Mouse (Mus musculus) heart, embryonic 13.5 days (tissue): ENCODE results near the gene Gnai1. TPM values are rescaled to one million over a fixed set of nuclear protein-coding genes. Genes with fewer than 3 reads are reported as not detected.
"Not testable (repeated sequence)": the region's sequence is repeated elsewhere in the genome, so short reads cannot be mapped to it uniquely, and the experiment has no call there.

Experiments used
- ATAC-seq: fragments of 200-750 bp; cut with Nextera tagmentation; 2 replicates; pipeline ENCODE4 v1.8.0; 2017; ENCODE audit warnings: moderate TSS enrichment; ENCODE audit not compliant: insufficient number of reproducible peaks, low FRiP score, low TSS enrichment; ENCODE audit errors: extremely low read depth
- H3K27ac ChIP-seq: fragments of 300-500 bp; sonication (generic); replicated peaks from 2 replicates; pipeline ENCODE4 v1.5.1; 2015; ENCODE audit warnings: moderate library complexity, mild to moderate bottlenecking, inconsistent platforms
- H3K27me3 ChIP-seq: fragments of 300-500 bp; sonication (generic); replicated peaks from 2 replicates; pipeline ENCODE4 v1.6.1; 2015; ENCODE audit warnings: mild to moderate bottlenecking, inconsistent platforms
- H3K36me3 ChIP-seq: fragments of 300-500 bp; sonication (generic); 2 replicates; pipeline ENCODE4 v1.6.1; 2015; ENCODE audit warnings: mild to moderate bottlenecking, inconsistent platforms
- H3K4me1 ChIP-seq: fragments of 300-500 bp; sonication (generic); 2 replicates; pipeline ENCODE4 v1.6.1; 2015; ENCODE audit warnings: inconsistent platforms
- H3K4me2 ChIP-seq: fragments of 300-500 bp; sonication (generic); 2 replicates; pipeline ENCODE4 v1.6.1; 2015; ENCODE audit warnings: inconsistent platforms, mild to moderate bottlenecking, moderate library complexity
- H3K4me3 ChIP-seq: fragments of 300-500 bp; sonication (generic); 2 replicates; pipeline ENCODE4 v1.5.1; 2015; ENCODE audit warnings: moderate library complexity, mild to moderate bottlenecking, inconsistent platforms
- H3K9ac ChIP-seq: fragments of 300-500 bp; sonication (generic); 2 replicates; pipeline ENCODE4 v1.6.1; 2015; ENCODE audit warnings: inconsistent platforms, mild to moderate bottlenecking, moderate library complexity
- H3K9me3 ChIP-seq: fragments of 300-500 bp; sonication (generic); 2 replicates; pipeline ENCODE4 v1.6.1; 2016; ENCODE audit warnings: inconsistent platforms
- WGBS: fragments of 180-500 bp; shearing (Covaris S2); methylation state at CpG from one replicate; pipeline ENCODE4 v1.1.7; 2015; ENCODE audit warnings: mixed read lengths; 5-methylcytosine and 5-hydroxymethylcytosine counted together
- polyA plus RNA-seq: library from polyadenylated mRNA; unstranded; fragments of >200 nt; fragmentation: Nextera tagmentation; extraction: Ambion mirVana; gene quantifications from 2 replicates; pipeline ENCODE4 v1.2.1, GENCODE M21; 2015

The Gnai1 gene
- polyA plus RNA-seq = 22.0 and 25.8 TPM in 2 replicates

- peak within 1 kb of the TSS; percentile 78 for H3K27ac ChIP-seq
- no peaks in the 10 kb centered on the region for H3K36me3 ChIP-seq
- peak within 1 kb of the TSS; percentile 88 for H3K4me3 ChIP-seq
- peak within 1 kb of the TSS; percentile 93 for H3K9ac ChIP-seq
- no peaks in the 10 kb centered on the region for H3K9me3 ChIP-seq
- under 1% methylated on average over 63 of the region's 76 CpGs for WGBS
- H3K27me3 ChIP-seq = no peaks in the 10 kb centered on the region
- H3K4me1 ChIP-seq = peaks cover 23% of the 10 kb centered on the region
- ATAC-seq = peak; percentile 83
- peak within 1 kb of the TSS; percentile 92 for H3K4me2 ChIP-seq
These were observed at the start of gene Gnai1 for GRCm38 (mm10) chr5:18360281-18360819. Gnai1 (minus strand) TSS chr5:18360355.

GRCm38 (mm10) chr5:18367864-18368263 is 7.7 kb upstream of the Gnai1 start:
- 7% methylated on average over 2 of the region's 2 CpGs for WGBS
- Histone ChIP-seq H3K4me2 (no peak overlapping the region), H3K27ac (no peak overlapping the region), H3K36me3 (no peaks in the 10 kb centered on the region), H3K9ac (no peak overlapping the region), H3K27me3 (no peaks in the 10 kb centered on the region), H3K4me1 (no peaks in the 10 kb centered on the region), H3K4me3 (no peak overlapping the region), H3K9me3 (no peaks in the 10 kb centered on the region)
- no peak for ATAC-seq

GRCm38 (mm10) chr5:18365460-18365859 is 5.3 kb upstream of the Gnai1 start:
- no peaks in the 10 kb centered on the region for H3K27me3 ChIP-seq
- WGBS = 84% methylated on average over 3 of the region's 3 CpGs
- ATAC-seq = no peak
- H3K9ac ChIP-seq = no peak overlapping the region
- H3K4me1 ChIP-seq = peaks cover 5% of the 10 kb centered on the region; the same call in 1 of the 2 replicates
- no peak overlapping the region for H3K4me2 ChIP-seq
- H3K27ac ChIP-seq = no peak overlapping the region
- no peak overlapping the region for H3K4me3 ChIP-seq
- H3K9me3 ChIP-seq = no peaks in the 10 kb centered on the region
- H3K36me3 ChIP-seq = no peaks in the 10 kb centered on the region

- Histone ChIP-seq H3K27ac (no peak overlapping the region), H3K4me2 (peak overlapping the region; percentile 92), H3K4me1 (peaks cover 23% of the 10 kb centered on the region), H3K9me3 (no peaks in the 10 kb centered on the region), H3K4me3 (peak overlapping the region; percentile 88), H3K9ac (peak overlapping the region; percentile 93), H3K27me3 (no peaks in the 10 kb centered on the region), H3K36me3 (no peaks in the 10 kb centered on the region)
- 34% methylated on average over 6 of the region's 6 CpGs for WGBS
- ATAC-seq = no peak
These were observed 801 bp upstream of the Gnai1 start for GRCm38 (mm10) chr5:18360956-18361355.

GRCm38 (mm10) chr5:18359376-18360280 is 527 bp downstream of the Gnai1 start:
- H3K36me3 ChIP-seq = no peaks in the 10 kb centered on the region
- peak overlapping the region; percentile 93 for H3K9ac ChIP-seq
- H3K4me2 ChIP-seq = peak overlapping the region; percentile 92
- no peaks in the 10 kb centered on the region for H3K27me3 ChIP-seq
- no peaks in the 10 kb centered on the region for H3K9me3 ChIP-seq
- H3K4me1 ChIP-seq = peaks cover 23% of the 10 kb centered on the region
- 1% methylated on average over 75 of the region's 76 CpGs for whole genome bisulfite sequencing
- H3K4me3 ChIP-seq = peak overlapping the region; percentile 88
- ATAC-seq = peak; percentile 68
- peak overlapping the region; percentile 78 for H3K27ac ChIP-seq

- Histone ChIP-seq H3K4me1 (peaks cover 23% of the 10 kb centered on the region), H3K36me3 (no peaks in the 10 kb centered on the region), H3K9me3 (no peaks in the 10 kb centered on the region), H3K27ac (no peak overlapping the region), H3K4me3 (peak overlapping the region; percentile 88), H3K9ac (peak overlapping the region; percentile 93), H3K4me2 (peak overlapping the region; percentile 92), H3K27me3 (no peaks in the 10 kb centered on the region)
- WGBS = 29% methylated on average over 6 of the region's 6 CpGs
- no peak for ATAC-seq
These were observed 1.4 kb downstream of the Gnai1 start for GRCm38 (mm10) chr5:18358778-18359177.

- Histone ChIP-seq H3K4me3 (peak overlapping the region; percentile 88; the same call in 1 of the 2 replicates), H3K4me2 (peak overlapping the region; percentile 92), H3K27ac (no peak overlapping the region), H3K9me3 (no peaks in the 10 kb centered on the region), H3K36me3 (no peaks in the 10 kb centered on the region), H3K9ac (no peak overlapping the region), H3K27me3 (no peaks in the 10 kb centered on the region), H3K4me1 (peaks cover 23% of the 10 kb centered on the region)
- 12% methylated on average over 3 of the region's 3 CpGs for WGBS
- no peak for ATAC-seq
These were observed 2.0 kb downstream of the Gnai1 start for GRCm38 (mm10) chr5:18358191-18358590.

- no peaks in the 10 kb centered on the region for H3K27me3 ChIP-seq
- H3K4me3 ChIP-seq = no peak overlapping the region
- H3K36me3 ChIP-seq = no peaks in the 10 kb centered on the region
- H3K9me3 ChIP-seq = peaks cover 7% of the 10 kb centered on the region; the same call in 1 of the 2 replicates
- no peak for ATAC-seq
- 82% methylated on average over 3 of the region's 3 CpGs for WGBS
- H3K4me2 ChIP-seq = no peak overlapping the region
- no peak overlapping the region for H3K27ac ChIP-seq
- H3K4me1 ChIP-seq = peaks cover 8% of the 10 kb centered on the region
- H3K9ac ChIP-seq = no peak overlapping the region
These were observed 12.9 kb downstream of the Gnai1 start for GRCm38 (mm10) chr5:18347297-18347696.

GRCm38 (mm10) chr5:18343455-18344142 is 16.6 kb downstream of the Gnai1 start:
- 70% methylated on average over 4 of the region's 4 CpGs for WGBS
- H3K27ac ChIP-seq = no peak overlapping the region
- no peak overlapping the region for H3K4me2 ChIP-seq
- H3K36me3 ChIP-seq = no peaks in the 10 kb centered on the region
- ATAC-seq = no peak
- H3K9ac ChIP-seq = no peak overlapping the region
- H3K27me3 ChIP-seq = no peaks in the 10 kb centered on the region
- peaks cover 7% of the 10 kb centered on the region; the same call in 1 of the 2 replicates for H3K9me3 ChIP-seq
- H3K4me3 ChIP-seq = no peak overlapping the region
- H3K4me1 ChIP-seq = peaks cover 8% of the 10 kb centered on the region

GRCm38 (mm10) chr5:18342765-18343454 is 17.2 kb downstream of the Gnai1 start:
- no peak for ATAC-seq

GRCm38 (mm10) chr5:18341876-18342275 is 18.3 kb downstream of the Gnai1 start:
- H3K4me1 ChIP-seq = peaks cover 16% of the 10 kb centered on the region
- H3K9me3 ChIP-seq, ATAC-seq, H3K4me2 ChIP-seq, H3K36me3 ChIP-seq, H3K4me3 ChIP-seq, H3K27ac ChIP-seq, H3K9ac ChIP-seq, H3K27me3 ChIP-seq: not testable (repeated sequence)
- WGBS = 83% methylated on average over 1 of the region's 1 CpGs

More at GRCm38 (mm10) chr5:18342765-18343454, 17.2 kb downstream of the Gnai1 start:
- H3K36me3 ChIP-seq = no peaks in the 10 kb centered on the region
- peaks cover 11% of the 10 kb centered on the region for H3K4me1 ChIP-seq
- WGBS = 51% methylated on average over 4 of the region's 4 CpGs
- no peak overlapping the region for H3K9ac ChIP-seq
- H3K4me3 ChIP-seq = no peak overlapping the region
- no peaks in the 10 kb centered on the region for H3K27me3 ChIP-seq
- no peak overlapping the region for H3K27ac ChIP-seq
- no peak overlapping the region for H3K4me2 ChIP-seq
- peaks cover 7% of the 10 kb centered on the region; the same call in 1 of the 2 replicates for H3K9me3 ChIP-seq
